Mouse (Mus musculus): ENCODE measurements at regions not wholly inside any gene's neighbourhood (a gene's known extent, or its start where the extent isn't known, plus 50 kb on each side); places are given as distances from the start of the nearest gene placed in this dataset.
"Not testable (repeated sequence)": the region's sequence is repeated elsewhere in the genome, so short reads cannot be mapped to it uniquely, and the experiment has no call there.

GRCm38 (mm10) chr1:35899536-35899935 is 168.7 kb upstream of the Hs6st1 start:
- DNase-seq = no peak
- WGBS = 73% methylated on average over 1 of the region's 1 CpGs
- TF ChIP-seq CTCF (IDR thresholded peaks at IDR 0.05; ENCODE audit: insufficient read depth, low read length) = no peak
- TF ChIP-seq POLR2A (IDR thresholded peaks at IDR 0.05; ENCODE audit: borderline replicate concordance, extremely low read depth, low read depth, low read length) = no peak
- Histone ChIP-seq H3K4me1 (ENCODE audit: control insufficient read depth, insufficient read depth, low read length) (no peaks in the 10 kb centered on the region), H3K4me3 (replicated peaks; ENCODE audit: extremely low read depth, low read depth, low read length) (no peak overlapping the region)

- Histone ChIP-seq H3K4me1 (ENCODE audit: control insufficient read depth, insufficient read depth, low read length) (no peaks in the 10 kb centered on the region), H3K4me3 (replicated peaks; ENCODE audit: extremely low read depth, low read depth, low read length) (no peak overlapping the region)
- DNase-seq = no peak
- no peak for TF ChIP-seq CTCF (IDR thresholded peaks at IDR 0.05; ENCODE audit: insufficient read depth, low read length)
- no peak for TF ChIP-seq POLR2A (IDR thresholded peaks at IDR 0.05; ENCODE audit: borderline replicate concordance, extremely low read depth, low read depth, low read length)
- 90% methylated on average over 9 of the region's 9 CpGs for WGBS
Observed at GRCm38 (mm10) chr1:35904001-35904547, 164.1 kb upstream of the Hs6st1 start.

GRCm38 (mm10) chr1:35913551-35913950 is 154.6 kb upstream of the Hs6st1 start:
- no peak overlapping the region for H3K4me3 ChIP-seq (replicated peaks; ENCODE audit: extremely low read depth, low read depth, low read length)
- no peak for TF ChIP-seq CTCF (IDR thresholded peaks at IDR 0.05; ENCODE audit: insufficient read depth, low read length)
- TF ChIP-seq POLR2A (IDR thresholded peaks at IDR 0.05; ENCODE audit: borderline replicate concordance, extremely low read depth, low read depth, low read length) = no peak
- WGBS = 93% methylated on average over 4 of the region's 4 CpGs
- DNase-seq = no peak
- no peaks in the 10 kb centered on the region for H3K4me1 ChIP-seq (ENCODE audit: control insufficient read depth, insufficient read depth, low read length)

GRCm38 (mm10) chr1:35914175-35914574 is 154.0 kb upstream of the Hs6st1 start:
- not testable (repeated sequence) for H3K4me3 ChIP-seq (replicated peaks; ENCODE audit: extremely low read depth, low read depth, low read length); DNase-seq; H3K4me1 ChIP-seq (ENCODE audit: control insufficient read depth, insufficient read depth, low read length)
- WGBS = 89% methylated on average over 8 of the region's 8 CpGs

- WGBS = 80% methylated on average over 6 of the region's 6 CpGs
- TF ChIP-seq CTCF (IDR thresholded peaks at IDR 0.05; ENCODE audit: insufficient read depth, low read length) = no peak
- no peak for TF ChIP-seq POLR2A (IDR thresholded peaks at IDR 0.05; ENCODE audit: borderline replicate concordance, extremely low read depth, low read depth, low read length)
- Histone ChIP-seq H3K4me3 (replicated peaks; ENCODE audit: extremely low read depth, low read depth, low read length) (no peak overlapping the region), H3K4me1 (ENCODE audit: control insufficient read depth, insufficient read depth, low read length) (no peaks in the 10 kb centered on the region)
- no peak for DNase-seq
Observed at GRCm38 (mm10) chr1:35915526-35915925, 152.7 kb upstream of the Hs6st1 start.

- no peak for DNase-seq
- no peak overlapping the region for H3K4me3 ChIP-seq (replicated peaks; ENCODE audit: extremely low read depth, low read depth, low read length)
- TF ChIP-seq POLR2A (IDR thresholded peaks at IDR 0.05; ENCODE audit: borderline replicate concordance, extremely low read depth, low read depth, low read length) = no peak
- TF ChIP-seq CTCF (IDR thresholded peaks at IDR 0.05; ENCODE audit: insufficient read depth, low read length) = no peak
- H3K4me1 ChIP-seq (ENCODE audit: control insufficient read depth, insufficient read depth, low read length) = no peaks in the 10 kb centered on the region
- 69% methylated on average over 12 of the region's 12 CpGs for WGBS
Observed at GRCm38 (mm10) chr1:35919840-35920734, 148.1 kb upstream of the Hs6st1 start.

GRCm38 (mm10) chr1:35924796-35925195 is 143.4 kb upstream of the Hs6st1 start:
- no peaks in the 10 kb centered on the region; the same call in 1 of the 2 replicates for H3K4me1 ChIP-seq (ENCODE audit: control insufficient read depth, insufficient read depth, low read length)
- 94% methylated on average over 4 of the region's 4 CpGs for WGBS
- H3K4me3 ChIP-seq (replicated peaks; ENCODE audit: extremely low read depth, low read depth, low read length) = no peak overlapping the region
- no peak for DNase-seq
- TF ChIP-seq POLR2A (IDR thresholded peaks at IDR 0.05; ENCODE audit: borderline replicate concordance, extremely low read depth, low read depth, low read length) (no peak), CTCF (IDR thresholded peaks at IDR 0.05; ENCODE audit: insufficient read depth, low read length) (no peak)

- no peak for DNase-seq
- no peak overlapping the region for H3K4me3 ChIP-seq (replicated peaks; ENCODE audit: extremely low read depth, low read depth, low read length)
- no peak for TF ChIP-seq CTCF (IDR thresholded peaks at IDR 0.05; ENCODE audit: insufficient read depth, low read length)
- TF ChIP-seq POLR2A (IDR thresholded peaks at IDR 0.05; ENCODE audit: borderline replicate concordance, extremely low read depth, low read depth, low read length) = no peak
- no peaks in the 10 kb centered on the region; the same call in 1 of the 2 replicates for H3K4me1 ChIP-seq (ENCODE audit: control insufficient read depth, insufficient read depth, low read length)
- WGBS = 86% methylated on average over 4 of the region's 4 CpGs
Observed at GRCm38 (mm10) chr1:35925301-35925700, 142.9 kb upstream of the Hs6st1 start.

GRCm38 (mm10) chr1:35926191-35927048 is 141.8 kb upstream of the Hs6st1 start:
- TF ChIP-seq CTCF (IDR thresholded peaks at IDR 0.05; ENCODE audit: insufficient read depth, low read length) = no peak
- TF ChIP-seq POLR2A (IDR thresholded peaks at IDR 0.05; ENCODE audit: borderline replicate concordance, extremely low read depth, low read depth, low read length) = no peak
- WGBS = 35% methylated on average over 5 of the region's 5 CpGs
- no peak for DNase-seq
- no peaks in the 10 kb centered on the region; the same call in 1 of the 2 replicates for H3K4me1 ChIP-seq (ENCODE audit: control insufficient read depth, insufficient read depth, low read length)
- no peak overlapping the region for H3K4me3 ChIP-seq (replicated peaks; ENCODE audit: extremely low read depth, low read depth, low read length)

Measured in lung, adult 2 months (tissue).